Mouse (Mus musculus) heart, embryonic 13.5 days (tissue): ENCODE data around the gene Clec2e. TPM values are rescaled to one million over a fixed set of nuclear protein-coding genes. Genes with fewer than 3 reads are reported as not detected.
A peak's percentile ranks its signal among the peaks of the same experiment; 100 is the strongest.

Experiments used
- ATAC-seq: fragments of 200-750 bp; cut with Nextera tagmentation; 2 replicates; pipeline ENCODE4 v1.8.0; 2017; ENCODE audit warnings: moderate TSS enrichment; ENCODE audit not compliant: insufficient number of reproducible peaks, low FRiP score, low TSS enrichment; ENCODE audit errors: extremely low read depth
- H3K27ac ChIP-seq: fragments of 300-500 bp; sonication (generic); replicated peaks from 2 replicates; pipeline ENCODE4 v1.5.1; 2015; ENCODE audit warnings: moderate library complexity, mild to moderate bottlenecking, inconsistent platforms
- H3K27me3 ChIP-seq: fragments of 300-500 bp; sonication (generic); replicated peaks from 2 replicates; pipeline ENCODE4 v1.6.1; 2015; ENCODE audit warnings: mild to moderate bottlenecking, inconsistent platforms
- H3K36me3 ChIP-seq: fragments of 300-500 bp; sonication (generic); 2 replicates; pipeline ENCODE4 v1.6.1; 2015; ENCODE audit warnings: mild to moderate bottlenecking, inconsistent platforms
- H3K4me1 ChIP-seq: fragments of 300-500 bp; sonication (generic); 2 replicates; pipeline ENCODE4 v1.6.1; 2015; ENCODE audit warnings: inconsistent platforms
- H3K4me2 ChIP-seq: fragments of 300-500 bp; sonication (generic); 2 replicates; pipeline ENCODE4 v1.6.1; 2015; ENCODE audit warnings: inconsistent platforms, mild to moderate bottlenecking, moderate library complexity
- H3K4me3 ChIP-seq: fragments of 300-500 bp; sonication (generic); 2 replicates; pipeline ENCODE4 v1.5.1; 2015; ENCODE audit warnings: moderate library complexity, mild to moderate bottlenecking, inconsistent platforms
- H3K9ac ChIP-seq: fragments of 300-500 bp; sonication (generic); 2 replicates; pipeline ENCODE4 v1.6.1; 2015; ENCODE audit warnings: inconsistent platforms, mild to moderate bottlenecking, moderate library complexity
- H3K9me3 ChIP-seq: fragments of 300-500 bp; sonication (generic); 2 replicates; pipeline ENCODE4 v1.6.1; 2016; ENCODE audit warnings: inconsistent platforms
- WGBS: fragments of 180-500 bp; shearing (Covaris S2); methylation state at CpG from one replicate; pipeline ENCODE4 v1.1.7; 2015; ENCODE audit warnings: mixed read lengths; 5-methylcytosine and 5-hydroxymethylcytosine counted together
- polyA plus RNA-seq: library from polyadenylated mRNA; unstranded; fragments of >200 nt; fragmentation: Nextera tagmentation; extraction: Ambion mirVana; gene quantifications from 2 replicates; pipeline ENCODE4 v1.2.1, GENCODE M21; 2015

The Clec2e gene
- polyA plus RNA-seq, 1 experiment from 2014 or later, result not detected

- H3K27me3 ChIP-seq, result no peaks in the 10 kb centered on the region
- H3K9me3 ChIP-seq, result no peaks in the 10 kb centered on the region
- no peak overlapping the region for H3K27ac ChIP-seq
- H3K4me2 ChIP-seq, result no peak overlapping the region
- H3K36me3 ChIP-seq, result no peaks in the 10 kb centered on the region
- ATAC-seq, result no peak
- H3K9ac ChIP-seq, result no peak overlapping the region
- H3K4me3 ChIP-seq, result no peak overlapping the region
- no peaks in the 10 kb centered on the region for H3K4me1 ChIP-seq
Observed at GRCm38 (mm10) chr6:129058013-129058412, 42.7 kb downstream of the Clec2e start.

- H3K4me2 ChIP-seq, result no peak overlapping the region
- no peak overlapping the region for H3K4me3 ChIP-seq
- no peak for ATAC-seq
- no peaks in the 10 kb centered on the region for H3K9me3 ChIP-seq
- no peaks in the 10 kb centered on the region for H3K36me3 ChIP-seq
- no peaks in the 10 kb centered on the region for H3K27me3 ChIP-seq
- H3K27ac ChIP-seq, result no peak overlapping the region
- no peaks in the 10 kb centered on the region for H3K4me1 ChIP-seq
- 71% methylated on average over 3 of the region's 3 CpGs for WGBS
- H3K9ac ChIP-seq, result no peak overlapping the region
Observed at GRCm38 (mm10) chr6:129056237-129056636, 44.5 kb downstream of the Clec2e start.

- ATAC-seq, result no peak
- Histone ChIP-seq H3K4me1 (0 out of 2 replicates have a peak, but pooled peaks cover 4% of the 10 kb centered on the region), H3K27me3 (no peaks in the 10 kb centered on the region), H3K9ac (no peak overlapping the region), H3K9me3 (no peaks in the 10 kb centered on the region), H3K27ac (no peak overlapping the region), H3K4me2 (no peak overlapping the region), H3K4me3 (no peak overlapping the region), H3K36me3 (no peaks in the 10 kb centered on the region)
- WGBS, result 74% methylated on average over 5 of the region's 5 CpGs
Observed at GRCm38 (mm10) chr6:129051731-129052130, 49.0 kb downstream of the Clec2e start.

- H3K27ac ChIP-seq, result no peak overlapping the region
Observed at GRCm38 (mm10) chr6:129051086-129051485, 49.6 kb downstream of the Clec2e start.

GRCm38 (mm10) chr6:129049596-129050251 is 51.0 kb downstream of the Clec2e start:
- Histone ChIP-seq H3K27ac (no peak overlapping the region), H3K9ac (peak overlapping the region; percentile 63), H3K36me3 (no peaks in the 10 kb centered on the region), H3K4me1 (0 out of 2 replicates have a peak, but pooled peaks cover 4% of the 10 kb centered on the region), H3K9me3 (no peaks in the 10 kb centered on the region), H3K4me3 (peak overlapping the region; percentile 50), H3K27me3 (no peaks in the 10 kb centered on the region), H3K4me2 (peak overlapping the region; percentile 72)
- ATAC-seq, result no peak
- WGBS, result under 1% methylated on average over 8 of the region's 8 CpGs

More at GRCm38 (mm10) chr6:129051086-129051485, 49.6 kb downstream of the Clec2e start:
- Histone ChIP-seq H3K36me3 (no peaks in the 10 kb centered on the region), H3K9ac (no peak overlapping the region), H3K27me3 (no peaks in the 10 kb centered on the region), H3K4me1 (0 out of 2 replicates have a peak, but pooled peaks cover 4% of the 10 kb centered on the region), H3K4me2 (no peak overlapping the region), H3K9me3 (no peaks in the 10 kb centered on the region), H3K4me3 (no peak overlapping the region)
- 70% methylated on average over 3 of the region's 3 CpGs for WGBS
- no peak for ATAC-seq

- no peaks in the 10 kb centered on the region for H3K36me3 ChIP-seq
- under 1% methylated on average over 13 of the region's 13 CpGs for WGBS
- H3K4me2 ChIP-seq, result peak overlapping the region; percentile 72
- H3K9ac ChIP-seq, result peak overlapping the region; percentile 70
- peak overlapping the region; percentile 50 for H3K4me3 ChIP-seq
- ATAC-seq, result peak; percentile 68; the same call in 1 of the 2 replicates
- no peaks in the 10 kb centered on the region for H3K27me3 ChIP-seq
- H3K4me1 ChIP-seq, result 0 out of 2 replicates have a peak, but pooled peaks cover 4% of the 10 kb centered on the region
- no peaks in the 10 kb centered on the region for H3K9me3 ChIP-seq
- H3K27ac ChIP-seq, result no peak overlapping the region
Observed at GRCm38 (mm10) chr6:129048857-129049473, 51.7 kb downstream of the Clec2e start.

GRCm38 (mm10) chr6:129048381-129048780 is 52.3 kb downstream of the Clec2e start:
- no peak overlapping the region for H3K9ac ChIP-seq
- 31% methylated on average over 4 of the region's 4 CpGs for WGBS
- H3K4me1 ChIP-seq, result 0 out of 2 replicates have a peak, but pooled peaks cover 4% of the 10 kb centered on the region
- no peak for ATAC-seq
- no peaks in the 10 kb centered on the region for H3K27me3 ChIP-seq
- H3K4me3 ChIP-seq, result no peak overlapping the region; the same call in 1 of the 2 replicates
- no peaks in the 10 kb centered on the region for H3K36me3 ChIP-seq
- no peaks in the 10 kb centered on the region for H3K9me3 ChIP-seq
- H3K4me2 ChIP-seq, result peak overlapping the region; percentile 72
- no peak overlapping the region for H3K27ac ChIP-seq

GRCm38 (mm10) chr6:129045601-129046000 is 55.1 kb downstream of the Clec2e start, which contains the start of gene Klrb1f:
TSS of gene Klrb1f (plus strand) at chr6:129045901.
- H3K27ac ChIP-seq, result no peak within 1 kb of the TSS
- ATAC-seq, result no peak
- no peaks in the 10 kb centered on the region for H3K36me3 ChIP-seq
- 84% methylated on average over 2 of the region's 2 CpGs for WGBS
- H3K4me1 ChIP-seq, result 0 out of 2 replicates have a peak, but pooled peaks cover 4% of the 10 kb centered on the region
- no peaks in the 10 kb centered on the region for H3K27me3 ChIP-seq
- H3K9ac ChIP-seq, result no peak within 1 kb of the TSS
- no peak within 1 kb of the TSS for H3K4me2 ChIP-seq
- no peak within 1 kb of the TSS for H3K4me3 ChIP-seq
- 0 out of 2 replicates have a peak, but pooled peaks cover 3% of the 10 kb centered on the region for H3K9me3 ChIP-seq

- no peak for ATAC-seq
- no peak overlapping the region for H3K9ac ChIP-seq
- H3K27ac ChIP-seq, result no peak overlapping the region
- H3K9me3 ChIP-seq, result 0 out of 2 replicates have a peak, but pooled peaks cover 3% of the 10 kb centered on the region
- H3K27me3 ChIP-seq, result no peaks in the 10 kb centered on the region
- no peaks in the 10 kb centered on the region for H3K36me3 ChIP-seq
- H3K4me3 ChIP-seq, result no peak overlapping the region
- H3K4me2 ChIP-seq, result no peak overlapping the region
- H3K4me1 ChIP-seq, result no peaks in the 10 kb centered on the region
Observed at GRCm38 (mm10) chr6:129042470-129042869, 58.2 kb downstream of the Clec2e start.
